Mouse (Mus musculus): ENCODE results near the gene Actg1. TPM values are rescaled to one million over a fixed set of nuclear protein-coding genes. Genes with fewer than 3 reads are reported as not detected.
"Not testable (repeated sequence)": the region's sequence is repeated elsewhere in the genome, so short reads cannot be mapped to it uniquely, and the experiment has no call there.

Actg1 gene
- total and polyA plus RNA-seq, 2 experiments from 2014 or later, result 714 to 751 TPM

GRCm38 (mm10) chr11:120355277-120356039 lies 7.1 kb upstream of the Actg1 start:
- TF ChIP-seq CTCF (IDR thresholded peaks at IDR 0.05; ENCODE audit: low read depth) (no peak), EP300 (IDR thresholded peaks at IDR 0.05; ENCODE audit: low read depth) (no peak)
- Histone ChIP-seq H3K27me3 (ENCODE audit: control insufficient read depth, insufficient read depth, low read length) (no peaks in the 10 kb centered on the region), H3K4me1 (ENCODE audit: control insufficient read depth, insufficient read depth) (peaks cover 52% of the 10 kb centered on the region), H3K36me3 (replicated peaks; ENCODE audit: control insufficient read depth, insufficient read depth, low read length) (no peaks in the 10 kb centered on the region), H3K4me2 (ENCODE audit: low read depth, low read length) (no peak overlapping the region), H3K4me3 (ENCODE audit: low read depth, low read length) (no peak overlapping the region), H3K9ac (replicated peaks; ENCODE audit: low read depth, low read length) (no peak overlapping the region), H3K9me3 (replicated peaks; ENCODE audit: control insufficient read depth, low read length) (no peaks in the 10 kb centered on the region), H3K27ac (ENCODE audit: low read depth) (0 out of 2 replicates have a peak overlapping the region, but pooled peaks have one; percentile 18)
- ATAC-seq (ENCODE audit: insufficient read depth, low read depth), result no peak
- no peak for DNase-seq (ENCODE audit: low spot score)
- 44% methylated on average over 5 of the region's 5 CpGs for WGBS

DNA sequence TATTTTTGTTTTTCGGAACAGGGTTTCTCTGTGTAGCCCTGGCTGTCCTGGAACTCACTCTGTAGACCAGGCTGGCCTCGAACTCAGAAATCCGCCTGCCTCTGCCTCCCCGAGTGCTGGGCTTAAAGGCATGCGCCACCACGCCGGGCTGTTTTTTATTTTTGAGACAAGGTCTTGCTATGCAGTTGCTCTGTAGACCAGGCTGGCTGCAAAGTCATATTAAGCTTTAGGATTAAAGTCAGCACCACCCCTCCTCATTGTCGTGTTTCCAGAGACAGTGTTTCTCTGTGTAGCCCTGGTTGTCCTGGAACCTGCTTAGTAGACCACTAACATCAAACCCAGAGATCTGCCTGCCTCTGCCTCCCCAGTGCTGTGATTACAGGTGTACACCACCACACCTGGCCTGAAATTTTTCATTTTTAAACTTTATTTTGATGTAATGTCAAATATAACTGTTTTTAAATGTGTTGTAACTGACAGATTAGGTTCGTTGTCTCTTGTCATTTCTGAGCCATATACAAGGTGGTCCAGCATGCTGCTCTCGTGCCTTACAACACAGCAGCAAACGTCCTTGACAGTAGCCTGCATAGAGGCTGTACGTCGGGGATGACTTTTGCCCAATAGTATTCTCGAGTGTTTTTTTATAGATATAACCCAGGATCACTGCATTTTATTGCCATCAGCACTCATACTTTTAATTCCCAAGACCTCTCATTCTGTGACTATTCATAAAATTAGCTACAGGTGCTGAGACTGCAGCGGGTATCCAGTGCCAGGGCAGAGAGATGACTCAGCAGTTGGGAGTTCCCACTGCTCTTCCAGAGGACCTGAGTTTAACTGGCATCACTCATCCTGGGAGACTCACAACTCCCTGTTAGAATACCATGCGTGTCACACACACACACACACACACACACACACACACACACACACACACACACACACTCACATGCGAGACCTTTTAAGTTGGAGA lies 6.2 kb upstream of the Actg1 start:
- WGBS, result 75% methylated on average over 17 of the region's 17 CpGs
- no peaks in the 10 kb centered on the region for H3K36me3 ChIP-seq (replicated peaks; ENCODE audit: control insufficient read depth, insufficient read depth, low read length)

DNA sequence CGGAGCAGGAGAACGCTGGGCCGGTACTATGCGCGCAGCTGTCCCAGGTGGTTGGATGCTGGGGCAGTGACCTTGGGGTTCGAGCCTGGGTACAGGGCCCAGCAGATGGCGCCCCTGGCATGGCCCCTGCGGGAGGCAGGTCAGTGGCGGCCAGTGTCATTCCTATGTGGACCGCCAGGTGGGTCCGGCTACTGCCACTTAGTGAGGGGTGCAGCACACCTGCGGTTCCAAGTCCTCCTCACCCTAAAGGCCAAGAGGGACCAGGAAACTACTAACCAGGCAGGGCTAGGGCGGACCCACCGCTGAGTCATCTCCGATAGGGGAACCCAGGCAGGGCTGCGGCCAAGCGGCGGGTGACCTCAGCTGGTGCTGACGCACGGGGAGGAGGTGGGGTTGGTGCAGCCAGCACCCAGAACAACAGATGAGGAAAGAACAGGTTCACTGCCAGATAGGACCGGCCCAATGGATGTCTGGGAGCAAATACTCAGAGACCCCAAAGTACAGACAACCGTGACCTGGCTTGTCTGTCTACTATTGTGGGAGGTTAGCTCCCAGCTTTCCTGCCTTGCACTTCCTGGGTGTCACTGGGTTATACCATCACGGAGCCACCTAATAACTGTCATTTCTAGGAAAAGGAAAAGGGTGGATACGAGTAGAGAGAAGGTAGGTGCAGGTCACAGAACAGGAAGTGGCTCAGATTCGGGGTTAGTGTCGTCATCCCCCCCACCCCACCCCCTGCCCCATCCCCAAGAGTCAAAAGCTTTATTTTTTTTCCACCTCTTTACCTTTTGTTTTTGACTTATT lies 5.4 kb upstream of the Actg1 start:
- peak; percentile 24 for ATAC-seq (ENCODE audit: insufficient read depth, low read depth)

More for the DNA sequence above, 6.2 kb upstream of the Actg1 start:
- no peaks in the 10 kb centered on the region for H3K9me3 ChIP-seq (replicated peaks; ENCODE audit: control insufficient read depth, low read length)
- no peak overlapping the region for H3K4me2 ChIP-seq (ENCODE audit: low read depth, low read length)
- peak overlapping the region; percentile 36; the same call in 1 of the 2 replicates for H3K27ac ChIP-seq (ENCODE audit: low read depth)
- TF ChIP-seq EP300 (IDR thresholded peaks at IDR 0.05; ENCODE audit: low read depth), result no peak
- TF ChIP-seq CTCF (IDR thresholded peaks at IDR 0.05; ENCODE audit: low read depth), result no peak
- no peak overlapping the region for H3K9ac ChIP-seq (replicated peaks; ENCODE audit: low read depth, low read length)
- H3K4me3 ChIP-seq (ENCODE audit: low read depth, low read length), result no peak overlapping the region
- DNase-seq (ENCODE audit: low spot score) (peak; percentile 4), ATAC-seq (ENCODE audit: insufficient read depth, low read depth) (no peak)
- H3K27me3 ChIP-seq (ENCODE audit: control insufficient read depth, insufficient read depth, low read length), result no peaks in the 10 kb centered on the region
- H3K4me1 ChIP-seq (ENCODE audit: control insufficient read depth, insufficient read depth), result peaks cover 44% of the 10 kb centered on the region

DNA sequence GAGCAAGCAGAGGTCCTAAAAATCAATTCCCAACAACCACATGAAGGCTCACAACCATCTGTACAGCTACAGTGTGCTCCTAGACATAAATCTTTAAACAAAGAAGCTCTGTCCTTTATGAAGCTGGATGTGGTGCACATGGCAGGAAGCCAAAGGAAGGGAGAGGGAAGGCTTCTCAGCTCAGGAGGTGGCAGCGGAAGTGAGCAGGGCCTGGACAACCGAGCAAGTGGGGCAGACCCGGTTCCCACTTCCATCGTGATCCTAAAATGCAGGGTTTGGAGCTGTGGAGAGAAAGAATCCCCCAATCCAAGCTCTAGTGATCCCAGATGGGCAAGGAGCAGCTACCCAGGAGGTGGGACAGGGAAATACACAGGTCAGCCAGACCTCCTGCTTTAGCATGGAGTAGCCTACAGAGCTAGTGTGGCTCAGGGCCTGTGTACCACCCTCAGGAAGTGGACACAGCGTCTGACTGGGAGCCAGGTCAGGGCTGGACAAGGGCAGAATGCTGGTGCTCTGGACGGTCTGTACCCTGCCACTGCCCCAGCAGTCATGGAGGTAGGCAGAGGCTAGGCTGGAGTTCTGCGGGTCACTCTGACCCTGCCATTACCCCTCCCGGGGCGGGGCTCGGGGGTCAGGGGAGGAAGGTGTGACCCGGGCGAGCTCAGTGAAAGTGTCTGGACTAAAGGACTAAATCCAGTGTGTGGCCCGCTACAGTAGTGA lies 4.4 kb upstream of the Actg1 start:
- WGBS, result 53% methylated on average over 13 of the region's 13 CpGs
- no peak for ATAC-seq (ENCODE audit: insufficient read depth, low read depth)
- no peaks in the 10 kb centered on the region for H3K36me3 ChIP-seq (replicated peaks; ENCODE audit: control insufficient read depth, insufficient read depth, low read length)
- DNase-seq (ENCODE audit: low spot score), result peak; percentile 57
- peak; percentile 6; the same call in 1 of the 2 replicates for TF ChIP-seq CTCF (IDR thresholded peaks at IDR 0.05; ENCODE audit: low read depth)
- no peak for TF ChIP-seq EP300 (IDR thresholded peaks at IDR 0.05; ENCODE audit: low read depth)
- peak overlapping the region; percentile 30; the same call in 1 of the 2 replicates for H3K9ac ChIP-seq (replicated peaks; ENCODE audit: low read depth, low read length)
- no peak overlapping the region for H3K4me3 ChIP-seq (ENCODE audit: low read depth, low read length)
- H3K27me3 ChIP-seq (ENCODE audit: control insufficient read depth, insufficient read depth, low read length), result no peaks in the 10 kb centered on the region
- peaks cover 30% of the 10 kb centered on the region for H3K4me1 ChIP-seq (ENCODE audit: control insufficient read depth, insufficient read depth)
- no peak overlapping the region for H3K4me2 ChIP-seq (ENCODE audit: low read depth, low read length)
- H3K27ac ChIP-seq (ENCODE audit: low read depth), result peak overlapping the region; percentile 99
- H3K9me3 ChIP-seq (replicated peaks; ENCODE audit: control insufficient read depth, low read length), result no peaks in the 10 kb centered on the region

More for the DNA sequence above, 5.4 kb upstream of the Actg1 start:
- peak overlapping the region; percentile 40 for H3K9ac ChIP-seq (replicated peaks; ENCODE audit: low read depth, low read length)
- 15% methylated on average over 26 of the region's 26 CpGs for WGBS
- H3K4me3 ChIP-seq (ENCODE audit: low read depth, low read length), result no peak overlapping the region
- H3K36me3 ChIP-seq (replicated peaks; ENCODE audit: control insufficient read depth, insufficient read depth, low read length), result no peaks in the 10 kb centered on the region
- peak; percentile 80 for DNase-seq (ENCODE audit: low spot score)
- H3K4me2 ChIP-seq (ENCODE audit: low read depth, low read length), result peak overlapping the region; percentile 45
- TF ChIP-seq CTCF (IDR thresholded peaks at IDR 0.05; ENCODE audit: low read depth) (peak; percentile 77), EP300 (IDR thresholded peaks at IDR 0.05; ENCODE audit: low read depth) (no peak)
- H3K27me3 ChIP-seq (ENCODE audit: control insufficient read depth, insufficient read depth, low read length), result no peaks in the 10 kb centered on the region
- peaks cover 38% of the 10 kb centered on the region for H3K4me1 ChIP-seq (ENCODE audit: control insufficient read depth, insufficient read depth)
- H3K9me3 ChIP-seq (replicated peaks; ENCODE audit: control insufficient read depth, low read length), result no peaks in the 10 kb centered on the region
- peak overlapping the region; percentile 99 for H3K27ac ChIP-seq (ENCODE audit: low read depth)

GRCm38 (mm10) chr11:120352093-120352350 lies 3.7 kb upstream of the Actg1 start:
- WGBS, result 92% methylated on average over 5 of the region's 5 CpGs
- H3K9ac ChIP-seq (replicated peaks; ENCODE audit: low read depth, low read length); H3K4me3 ChIP-seq (ENCODE audit: low read depth, low read length); H3K9me3 ChIP-seq (replicated peaks; ENCODE audit: control insufficient read depth, low read length); ATAC-seq (ENCODE audit: insufficient read depth, low read depth); H3K36me3 ChIP-seq (replicated peaks; ENCODE audit: control insufficient read depth, insufficient read depth, low read length); H3K27me3 ChIP-seq (ENCODE audit: control insufficient read depth, insufficient read depth, low read length); DNase-seq (ENCODE audit: low spot score); H3K4me2 ChIP-seq (ENCODE audit: low read depth, low read length): not testable (repeated sequence)
- Histone ChIP-seq H3K4me1 (ENCODE audit: control insufficient read depth, insufficient read depth) (peaks cover 26% of the 10 kb centered on the region), H3K27ac (ENCODE audit: low read depth) (peak overlapping the region; percentile 99)

Measured in heart, postnatal 0 days (tissue).